Mouse (Mus musculus) forebrain, embryonic 11.5 days (tissue): ENCODE measurements around the gene Fam155a. TPM values are rescaled to one million over a fixed set of nuclear protein-coding genes. Genes with fewer than 3 reads are reported as not detected.
A peak's percentile ranks its signal among the peaks of the same experiment; 100 is the strongest.
"Not testable (repeated sequence)": the region's sequence is repeated elsewhere in the genome, so short reads cannot be mapped to it uniquely, and the experiment has no call there.

ENCODE experiments used
- ATAC-seq: fragments of 200-750 bp; cut with Nextera tagmentation; replicated peaks from 2 replicates; pipeline ENCODE4 v1.8.0; 2017; ENCODE audit warnings: moderate TSS enrichment; ENCODE audit not compliant: low FRiP score
- DNase-seq: peaks from one replicate; pipeline ENCODE4 v3.0.0-alpha.2; 2017; ENCODE audit warnings: low spot score
- H3K27ac ChIP-seq: fragments of 300-500 bp; sonication (generic); 2 replicates; pipeline ENCODE4 v1.5.1; 2014; ENCODE audit warnings: low read depth, low read length
- H3K27me3 ChIP-seq: fragments of 300-500 bp; sonication (generic); 2 replicates; pipeline ENCODE4 v1.6.1; 2014; ENCODE audit warnings: mild to moderate bottlenecking, low read length, mixed read lengths; ENCODE audit not compliant: control insufficient read depth, insufficient read depth
- H3K36me3 ChIP-seq: fragments of 300-500 bp; sonication (generic); 2 replicates; pipeline ENCODE4 v1.6.1; 2014; ENCODE audit warnings: mild to moderate bottlenecking, low read length, moderate library complexity, mixed read lengths; ENCODE audit not compliant: control insufficient read depth, insufficient read depth
- H3K4me1 ChIP-seq: fragments of 300-500 bp; sonication (generic); replicated peaks from 2 replicates; pipeline ENCODE4 v1.6.1; 2014; ENCODE audit warnings: low read length, mixed read lengths; ENCODE audit not compliant: control insufficient read depth, insufficient read depth
- H3K4me2 ChIP-seq: fragments of 300-500 bp; sonication (generic); 2 replicates; pipeline ENCODE4 v1.6.1; 2014; ENCODE audit warnings: low read depth, mild to moderate bottlenecking, low read length, moderate library complexity, mixed read lengths; ENCODE audit not compliant: severe bottlenecking
- H3K4me3 ChIP-seq: fragments of 300-500 bp; sonication (generic); 2 replicates; pipeline ENCODE4 v1.5.1; 2014; ENCODE audit warnings: low read depth, low read length
- H3K9ac ChIP-seq: fragments of 300-500 bp; sonication (generic); 2 replicates; pipeline ENCODE4 v1.6.1; 2014; ENCODE audit warnings: low read length
- H3K9me3 ChIP-seq: fragments of 300-500 bp; sonication (generic); 2 replicates; pipeline ENCODE4 v1.6.1; 2016; ENCODE audit warnings: low read length, mixed read lengths; ENCODE audit not compliant: control insufficient read depth
- WGBS: fragments of 180-500 bp; shearing (Covaris S2); extraction: QIAGEN DNeasy Blood & Tissue Kit; methylation state at CpG from one replicate; pipeline ENCODE4 v1.1.7; 2014; 5-methylcytosine and 5-hydroxymethylcytosine counted together
- polyA plus RNA-seq: library from polyadenylated mRNA; unstranded; fragments of >200 nt; fragmentation: Nextera tagmentation; extraction: Ambion mirVana; gene quantifications from 2 replicates; pipeline ENCODE4 v1.2.1, GENCODE M21; 2014

The Fam155a gene
- polyA plus RNA-seq, 1 experiment from 2014 or later: 3.4 TPM

GRCm38 (mm10) chr8:9398040-9398439 is 372.9 kb downstream of the Fam155a start:
- ATAC-seq (no peak), DNase-seq (no peak)
- Histone ChIP-seq H3K4me1 (no peaks in the 10 kb centered on the region), H3K4me2 (no peak overlapping the region), H3K27me3 (no peaks in the 10 kb centered on the region), H3K9ac (no peak overlapping the region), H3K9me3 (no peaks in the 10 kb centered on the region), H3K27ac (no peak overlapping the region), H3K36me3 (no peaks in the 10 kb centered on the region), H3K4me3 (no peak overlapping the region)
- 62% methylated on average over 6 of the region's 6 CpGs for WGBS

- DNase-seq (no peak), ATAC-seq (no peak)
- no peak overlapping the region for H3K4me3 ChIP-seq
- WGBS: 91% methylated on average over 5 of the region's 5 CpGs
- no peak overlapping the region for H3K27ac ChIP-seq
- H3K36me3 ChIP-seq: no peaks in the 10 kb centered on the region
- H3K4me1 ChIP-seq: no peaks in the 10 kb centered on the region
- H3K9me3 ChIP-seq: no peaks in the 10 kb centered on the region
- H3K4me2 ChIP-seq: no peak overlapping the region
- no peak overlapping the region for H3K9ac ChIP-seq
- H3K27me3 ChIP-seq: no peaks in the 10 kb centered on the region
Observed at GRCm38 (mm10) chr8:9394670-9395069, 376.3 kb downstream of the Fam155a start.

GRCm38 (mm10) chr8:9393246-9393645 is 377.7 kb downstream of the Fam155a start:
- Histone ChIP-seq H3K27me3 (no peaks in the 10 kb centered on the region), H3K9me3 (no peaks in the 10 kb centered on the region), H3K4me3 (no peak overlapping the region), H3K9ac (no peak overlapping the region), H3K27ac (no peak overlapping the region), H3K36me3 (no peaks in the 10 kb centered on the region), H3K4me2 (no peak overlapping the region), H3K4me1 (no peaks in the 10 kb centered on the region)
- no peak for ATAC-seq
- DNase-seq: no peak
- WGBS: 48% methylated on average over 2 of the region's 2 CpGs

GRCm38 (mm10) chr8:9390229-9390628 is 380.7 kb downstream of the Fam155a start:
- H3K9ac ChIP-seq, ATAC-seq, H3K9me3 ChIP-seq, H3K4me3 ChIP-seq, H3K4me2 ChIP-seq, DNase-seq, H3K36me3 ChIP-seq, H3K4me1 ChIP-seq, H3K27me3 ChIP-seq, H3K27ac ChIP-seq: not testable (repeated sequence)
- WGBS: 83% methylated on average over 2 of the region's 2 CpGs

GRCm38 (mm10) chr8:9369201-9369600 is 401.8 kb downstream of the Fam155a start:
- Histone ChIP-seq H3K4me3 (no peak overlapping the region), H3K27me3 (no peaks in the 10 kb centered on the region), H3K36me3 (no peaks in the 10 kb centered on the region), H3K9ac (no peak overlapping the region), H3K9me3 (no peaks in the 10 kb centered on the region), H3K27ac (no peak overlapping the region), H3K4me1 (no peaks in the 10 kb centered on the region), H3K4me2 (no peak overlapping the region)
- WGBS: 88% methylated on average over 8 of the region's 8 CpGs
- ATAC-seq (no peak), DNase-seq (no peak)

- ATAC-seq (no peak), DNase-seq (no peak)
- Histone ChIP-seq H3K9ac (no peak overlapping the region), H3K4me2 (no peak overlapping the region), H3K36me3 (no peaks in the 10 kb centered on the region), H3K4me3 (no peak overlapping the region), H3K4me1 (no peaks in the 10 kb centered on the region), H3K27me3 (no peaks in the 10 kb centered on the region), H3K9me3 (no peaks in the 10 kb centered on the region), H3K27ac (no peak overlapping the region)
- WGBS: 70% methylated on average over 6 of the region's 6 CpGs
Observed at GRCm38 (mm10) chr8:9367721-9368120, 403.2 kb downstream of the Fam155a start.

- Histone ChIP-seq H3K27ac (no peak overlapping the region), H3K9me3 (no peaks in the 10 kb centered on the region), H3K4me2 (no peak overlapping the region), H3K4me1 (no peaks in the 10 kb centered on the region), H3K9ac (no peak overlapping the region), H3K4me3 (no peak overlapping the region), H3K27me3 (no peaks in the 10 kb centered on the region), H3K36me3 (no peaks in the 10 kb centered on the region)
- ATAC-seq (no peak), DNase-seq (no peak)
- WGBS: 94% methylated on average over 1 of the region's 1 CpGs
Observed at GRCm38 (mm10) chr8:9365381-9365780, 405.6 kb downstream of the Fam155a start.

- ATAC-seq: peak; percentile 67
- WGBS: 54% methylated on average over 7 of the region's 7 CpGs
Observed at GRCm38 (mm10) chr8:9348523-9349135, 422.3 kb downstream of the Fam155a start.

GRCm38 (mm10) chr8:9347163-9347562 is 423.8 kb downstream of the Fam155a start:
- WGBS: 83% methylated on average over 4 of the region's 4 CpGs
- Histone ChIP-seq H3K9ac (no peak overlapping the region), H3K4me2 (no peak overlapping the region), H3K4me1 (peaks cover 3% of the 10 kb centered on the region; the same call in 1 of the 2 replicates), H3K9me3 (no peaks in the 10 kb centered on the region), H3K27ac (no peak overlapping the region), H3K4me3 (no peak overlapping the region), H3K27me3 (no peaks in the 10 kb centered on the region), H3K36me3 (no peaks in the 10 kb centered on the region)
- DNase-seq (no peak), ATAC-seq (no peak)

More at GRCm38 (mm10) chr8:9348523-9349135, 422.3 kb downstream of the Fam155a start:
- Histone ChIP-seq H3K9me3 (no peaks in the 10 kb centered on the region), H3K4me1 (peaks cover 3% of the 10 kb centered on the region; the same call in 1 of the 2 replicates), H3K36me3 (no peaks in the 10 kb centered on the region), H3K4me3 (no peak overlapping the region), H3K4me2 (no peak overlapping the region), H3K27ac (no peak overlapping the region), H3K27me3 (no peaks in the 10 kb centered on the region), H3K9ac (no peak overlapping the region)
- peak; percentile 76 for DNase-seq
